Mouse (Mus musculus) testis, postnatal 14 days (tissue): ENCODE data around the gene Klhl5.
A peak's percentile ranks its signal among the peaks of the same experiment; 100 is the strongest.

ENCODE experiments used
- DNase-seq: peaks from one replicate; pipeline ENCODE4 v3.0.0; 2021; ENCODE audit warnings: low spot score

Gene Klhl5

DNA sequence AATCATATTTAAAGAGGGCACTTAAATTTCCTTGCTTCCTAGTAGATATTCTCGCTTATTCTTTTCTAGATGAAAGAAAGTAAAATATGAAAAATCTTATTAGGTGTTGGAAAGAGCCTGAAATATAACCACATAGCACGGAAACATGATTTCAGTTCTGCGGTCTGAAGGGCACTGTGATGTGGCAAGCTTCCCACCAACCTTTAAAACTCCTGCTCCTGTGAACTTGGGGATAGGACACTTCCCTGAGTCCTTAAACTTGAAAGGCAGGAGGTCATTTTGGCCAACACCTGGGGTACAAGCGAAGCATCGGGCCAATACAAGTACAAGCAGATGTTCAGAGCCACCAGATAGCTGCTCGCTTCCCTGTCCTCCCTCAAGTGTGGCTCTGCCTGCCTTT lies 42.4 kb downstream of the Klhl5 start:
- DNase-seq, result no peak

DNA sequence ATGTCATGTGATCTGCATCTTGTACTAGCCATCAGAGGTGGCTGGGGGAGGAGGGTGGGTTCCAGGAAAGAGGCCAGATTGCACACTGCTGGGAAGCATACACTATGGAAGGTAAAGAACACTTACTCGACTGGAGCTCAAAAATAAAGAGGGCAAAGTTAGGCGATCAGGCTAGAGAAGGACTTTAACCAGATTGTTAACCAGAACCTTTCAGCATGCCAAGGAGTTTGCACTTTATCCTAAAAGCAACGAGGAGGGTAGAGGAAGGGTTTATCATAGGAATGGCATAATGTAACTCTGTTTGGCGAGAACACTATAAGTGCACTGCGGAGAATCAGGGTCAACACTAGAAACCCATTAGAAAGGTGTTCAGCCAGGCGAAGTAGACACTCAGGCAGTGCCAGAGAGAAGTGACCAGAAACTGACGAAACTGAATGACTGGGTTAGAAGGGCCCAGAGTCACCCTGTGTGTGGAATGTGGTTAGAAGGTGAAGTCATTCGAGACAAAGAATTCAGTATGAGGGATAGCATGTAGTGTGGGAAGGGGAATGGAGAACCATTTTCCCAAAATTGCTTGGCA lies 43.1 kb downstream of the Klhl5 start:
- no peak for DNase-seq

DNA sequence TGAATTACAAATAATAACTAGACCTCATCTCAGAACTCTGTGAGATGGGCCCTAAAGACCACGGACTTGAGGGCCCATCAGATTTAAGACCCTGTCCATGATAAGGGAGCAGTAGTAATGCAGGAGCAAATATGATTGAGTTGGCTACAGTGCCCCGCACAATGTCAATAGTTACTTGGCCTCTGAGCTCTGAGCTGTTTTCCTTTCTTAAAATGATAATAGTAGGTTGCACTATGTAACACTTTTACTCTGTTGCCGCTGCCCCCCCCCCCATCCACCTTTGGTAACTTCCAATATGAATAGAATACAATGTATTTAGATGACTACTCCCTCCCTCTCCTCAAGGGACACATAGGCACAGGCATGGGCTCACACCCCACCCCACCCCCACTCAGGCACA lies 43.9 kb downstream of the Klhl5 start:
- no peak for DNase-seq

DNA sequence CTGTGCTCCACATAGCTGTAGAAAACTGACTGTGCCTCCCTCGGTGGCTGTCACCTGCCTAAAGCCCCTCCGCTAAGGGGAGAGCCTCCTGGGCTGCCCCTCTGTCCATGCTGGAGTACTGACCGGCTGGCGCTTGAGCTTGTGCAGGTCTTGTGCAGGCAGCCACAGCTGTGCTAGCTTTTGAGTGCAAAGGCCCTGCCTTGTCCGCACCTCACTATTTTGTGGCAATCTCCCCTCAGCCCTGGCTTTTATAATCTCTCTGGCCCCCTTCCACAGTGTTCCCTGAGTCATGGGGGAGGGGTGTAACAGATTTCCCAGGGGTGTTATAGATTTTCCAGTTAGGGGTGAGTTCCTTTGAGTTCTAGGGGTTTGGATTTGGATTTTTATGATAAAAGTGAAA lies 44.4 kb downstream of the Klhl5 start:
- no peak for DNase-seq

DNA sequence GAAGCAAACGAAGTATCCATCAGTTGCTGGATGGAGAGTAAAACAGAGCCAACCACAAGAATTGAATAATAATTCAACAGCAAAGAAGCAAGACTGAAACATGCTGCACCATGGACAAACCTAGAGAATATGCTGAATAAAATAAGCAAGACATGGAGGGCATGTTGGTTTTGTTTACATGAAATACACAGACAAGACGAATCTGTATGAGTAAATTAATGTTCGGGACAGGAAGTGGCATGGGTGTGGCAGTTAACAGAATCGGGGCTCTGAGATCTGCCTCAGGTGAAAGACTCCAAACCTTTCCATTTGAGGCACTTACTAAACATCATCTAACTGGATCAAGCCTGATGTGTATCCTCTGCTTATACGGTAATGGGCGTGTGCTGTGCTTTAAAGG lies 46.9 kb downstream of the Klhl5 start:
- no peak for DNase-seq

DNA sequence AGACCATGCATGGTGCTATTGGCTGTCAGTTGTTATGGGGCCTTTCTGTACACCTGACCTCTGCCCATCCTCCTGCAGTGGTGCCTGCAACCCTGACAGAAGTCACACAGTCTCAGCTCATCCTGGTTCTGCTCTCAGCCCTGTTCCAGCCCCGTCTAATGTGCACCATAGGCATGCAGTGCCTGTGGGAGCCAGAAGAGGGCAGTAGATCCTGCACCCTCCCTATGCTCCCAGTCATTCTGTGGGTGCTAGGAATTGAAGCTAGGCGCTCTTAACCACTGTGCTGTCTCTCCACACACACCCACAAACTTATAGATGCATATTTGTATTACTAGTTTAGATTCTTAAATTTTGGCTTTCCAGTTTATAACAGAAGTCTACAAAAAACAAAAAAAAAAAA lies 49.5 kb downstream of the Klhl5 start:
- DNase-seq, result no peak

DNA sequence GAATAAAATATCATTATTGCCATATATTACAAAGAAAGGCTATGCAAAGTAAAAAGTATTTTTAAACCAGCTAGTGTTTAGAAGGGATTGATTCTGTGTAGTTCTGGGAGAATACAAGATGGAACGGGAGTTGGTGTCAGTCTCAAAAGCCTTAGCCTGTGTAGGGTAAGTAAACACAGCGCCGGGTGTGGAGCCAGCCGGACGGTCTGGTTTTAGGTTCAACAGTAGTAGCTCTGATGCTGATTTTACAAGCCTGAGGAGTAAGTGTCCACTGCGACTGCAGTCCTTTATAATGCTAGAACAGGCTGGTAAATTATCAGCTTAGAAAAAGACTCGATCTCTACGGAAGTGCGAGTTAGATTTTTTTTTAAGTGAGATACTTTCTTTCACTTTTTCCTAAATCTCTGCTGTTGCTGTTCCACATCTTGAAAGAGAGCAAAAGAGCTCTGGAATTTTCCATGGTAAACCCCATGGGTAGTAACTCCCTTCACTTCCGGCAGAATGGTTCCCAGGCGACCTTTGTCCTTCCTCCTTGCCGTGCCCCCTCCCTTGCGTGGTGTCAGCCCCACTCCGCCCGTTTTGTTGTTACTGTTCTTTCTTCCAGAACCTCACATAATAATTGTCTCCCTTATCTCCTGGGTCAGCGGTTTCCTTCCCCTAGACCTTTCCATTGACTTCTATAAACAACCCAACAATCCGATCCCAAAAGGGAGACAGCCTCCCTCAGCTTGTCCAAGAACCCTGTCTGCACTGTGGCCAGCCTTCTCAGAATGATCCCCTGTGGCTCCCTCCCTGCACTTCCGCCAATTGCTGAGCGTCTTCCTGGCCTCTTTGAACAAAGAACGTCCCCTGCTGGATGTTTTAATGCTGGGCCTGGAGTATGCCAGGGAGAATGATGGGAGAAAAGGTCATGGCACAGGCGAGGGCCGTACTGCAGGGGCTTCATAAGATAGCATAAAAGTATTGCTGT lies 50.4 kb downstream of the Klhl5 start:
- DNase-seq, result no peak

DNA sequence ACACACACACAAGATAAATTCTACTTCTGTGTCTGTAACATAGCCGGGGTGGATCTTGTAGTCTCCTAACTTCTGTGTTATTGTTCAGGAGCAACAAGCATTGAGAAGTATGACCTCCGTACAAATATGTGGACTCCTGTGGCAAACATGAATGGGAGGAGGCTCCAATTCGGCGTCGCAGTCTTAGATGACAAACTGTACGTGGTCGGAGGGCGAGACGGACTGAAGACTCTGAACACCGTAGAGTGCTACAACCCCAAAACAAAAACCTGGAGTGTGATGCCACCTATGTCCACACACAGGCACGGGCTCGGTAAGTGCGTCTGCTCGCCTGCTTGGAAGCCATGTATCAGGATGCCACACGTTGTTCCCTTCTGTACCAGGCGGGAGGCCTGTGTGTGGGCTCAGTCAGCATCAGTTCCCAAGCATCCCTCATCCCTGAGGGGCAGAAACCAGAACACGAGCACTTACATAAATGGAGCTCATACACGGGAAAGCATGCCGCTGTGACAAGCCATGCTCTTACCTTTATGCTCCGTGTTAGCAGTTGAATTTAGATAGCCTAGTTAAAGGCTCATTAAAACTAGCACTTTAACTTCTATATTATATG lies 51.5 kb downstream of the Klhl5 start:
- no peak for DNase-seq

DNA sequence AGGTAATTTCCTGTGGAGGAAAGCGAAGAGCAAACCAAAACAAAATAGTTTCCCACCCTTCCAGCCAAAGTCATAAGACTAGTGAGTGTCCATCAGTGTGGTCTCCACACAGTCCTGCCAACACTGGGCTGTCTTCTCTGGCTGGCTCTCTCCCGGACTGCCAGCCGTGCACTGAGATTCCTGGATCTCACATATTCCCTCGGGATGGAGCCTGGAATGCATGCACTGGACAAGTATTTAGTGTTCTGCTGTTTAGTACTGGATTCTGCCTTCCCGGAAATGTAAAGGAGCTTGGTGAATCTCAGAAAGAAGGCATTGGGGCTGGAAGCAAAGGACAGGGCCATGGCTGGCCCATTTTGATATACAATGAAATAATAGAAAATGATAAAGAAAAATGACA lies 55.7 kb downstream of the Klhl5 start:
- no peak for DNase-seq

DNA sequence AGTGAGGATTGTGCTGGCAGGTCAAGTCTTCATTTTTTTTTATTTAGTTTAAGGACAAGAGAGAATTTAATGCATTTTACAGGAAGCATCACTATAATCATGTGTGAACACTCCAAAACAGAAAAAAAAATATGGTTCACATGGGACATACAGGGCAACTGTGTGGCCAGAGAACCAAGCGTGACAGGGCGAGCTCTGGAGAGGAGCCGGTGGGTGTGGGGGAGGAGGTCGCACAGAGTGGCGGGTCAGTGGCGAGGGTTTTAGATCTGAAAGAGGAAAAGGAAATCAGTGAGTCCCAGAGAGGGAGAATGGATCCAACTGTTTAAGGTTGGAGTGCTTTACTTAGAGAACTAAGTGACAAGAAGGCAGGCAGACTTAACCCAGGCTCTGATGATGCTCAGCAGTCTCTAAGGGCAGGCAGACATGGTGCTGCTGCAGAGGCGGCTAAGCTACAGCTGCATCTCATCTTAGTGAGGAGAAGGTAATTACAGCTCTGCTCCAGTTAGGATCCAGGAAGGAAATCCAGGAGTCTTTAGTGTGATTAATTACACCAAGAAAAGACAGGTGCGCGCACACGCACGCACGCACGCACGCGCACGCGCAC lies 56.3 kb downstream of the Klhl5 start:
- no peak for DNase-seq

DNA sequence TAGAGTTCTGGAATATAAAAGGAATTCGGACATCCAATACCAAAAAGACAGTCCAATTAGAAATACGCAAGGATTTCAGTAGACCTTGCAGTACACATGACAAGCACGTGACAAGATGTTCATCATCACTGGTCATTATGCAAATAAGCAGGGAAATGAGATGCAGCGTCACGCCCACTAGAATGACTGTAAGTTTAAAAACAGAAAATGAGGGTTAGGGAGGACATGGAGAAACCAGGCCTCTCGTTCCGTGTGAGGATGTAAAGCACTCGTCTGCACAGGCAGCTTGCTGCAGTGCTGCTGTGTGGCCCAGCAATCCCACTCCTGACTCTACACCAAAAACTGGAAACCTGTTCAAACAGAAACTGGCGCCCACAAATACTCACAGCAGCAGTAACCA lies 62.9 kb downstream of the Klhl5 start:
- DNase-seq, result no peak

DNA sequence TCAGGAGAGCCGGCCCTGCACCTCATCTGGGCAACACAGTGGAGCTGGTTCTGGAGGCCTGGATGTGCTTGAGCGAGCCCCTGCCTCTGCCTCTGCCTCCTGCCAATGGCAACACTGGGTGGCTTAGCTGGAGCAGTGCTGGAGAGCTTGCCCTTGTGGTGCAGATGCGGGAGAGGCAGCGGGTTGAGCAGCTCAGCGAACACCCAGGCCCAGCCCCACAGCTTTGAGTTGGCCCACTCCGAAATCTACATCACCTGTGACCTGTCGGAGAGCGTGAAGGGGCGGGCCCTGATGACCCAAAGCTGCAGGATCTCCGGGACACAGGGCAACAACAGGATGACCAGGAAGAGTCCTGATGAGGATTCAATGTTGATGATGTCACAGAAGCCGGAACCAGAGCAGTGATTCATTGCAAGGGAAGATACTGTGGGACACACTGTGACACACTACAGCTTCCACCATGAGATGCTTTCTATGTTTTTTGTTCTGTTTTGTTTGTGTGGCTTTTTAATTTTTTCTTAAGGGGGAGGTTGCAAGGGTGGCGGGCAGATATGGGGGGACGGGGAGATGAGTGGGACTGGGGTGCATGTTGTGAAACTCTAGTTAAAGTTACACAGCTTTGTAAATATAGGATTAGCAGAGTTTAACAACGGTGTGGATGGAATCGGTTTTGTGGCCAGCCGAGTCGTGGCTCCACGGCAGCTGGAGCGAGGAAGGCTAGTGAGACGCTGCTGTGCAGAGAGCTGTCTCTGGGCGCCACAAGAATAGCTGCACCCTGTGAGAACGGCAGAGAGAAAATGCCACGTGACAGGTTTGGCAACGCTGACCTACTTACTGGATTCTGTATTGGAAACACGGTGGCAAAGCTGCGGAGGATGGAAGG lies 67.9 kb downstream of the Klhl5 start:
- no peak for DNase-seq

DNA sequence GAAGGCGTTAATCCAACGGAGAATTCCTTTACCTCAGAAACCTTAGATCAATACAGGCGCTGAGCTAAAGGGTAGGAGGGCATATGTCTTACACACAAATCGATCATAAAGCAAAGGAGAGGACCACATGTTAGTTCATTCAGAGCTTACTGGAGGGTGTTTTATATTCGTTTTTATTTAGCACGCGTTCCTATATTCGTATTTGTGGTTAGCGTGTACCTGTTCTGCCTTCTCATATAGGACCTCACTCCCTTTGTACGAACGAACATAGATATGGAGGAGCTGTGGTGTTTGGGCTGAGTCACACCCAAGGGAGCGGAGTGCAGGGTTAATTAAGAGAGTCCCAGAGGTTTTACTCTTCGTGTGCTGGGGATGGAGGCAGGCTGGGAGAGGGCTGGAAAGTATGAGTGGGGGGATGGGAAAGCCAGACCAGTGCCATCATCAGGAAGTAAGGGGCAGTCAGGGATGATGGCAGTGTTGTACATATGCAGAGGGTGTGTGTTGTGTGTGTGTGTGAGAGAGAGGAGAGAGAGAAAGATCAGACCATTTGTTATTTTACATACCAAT lies 68.7 kb downstream of the Klhl5 start:
- no peak for DNase-seq

DNA sequence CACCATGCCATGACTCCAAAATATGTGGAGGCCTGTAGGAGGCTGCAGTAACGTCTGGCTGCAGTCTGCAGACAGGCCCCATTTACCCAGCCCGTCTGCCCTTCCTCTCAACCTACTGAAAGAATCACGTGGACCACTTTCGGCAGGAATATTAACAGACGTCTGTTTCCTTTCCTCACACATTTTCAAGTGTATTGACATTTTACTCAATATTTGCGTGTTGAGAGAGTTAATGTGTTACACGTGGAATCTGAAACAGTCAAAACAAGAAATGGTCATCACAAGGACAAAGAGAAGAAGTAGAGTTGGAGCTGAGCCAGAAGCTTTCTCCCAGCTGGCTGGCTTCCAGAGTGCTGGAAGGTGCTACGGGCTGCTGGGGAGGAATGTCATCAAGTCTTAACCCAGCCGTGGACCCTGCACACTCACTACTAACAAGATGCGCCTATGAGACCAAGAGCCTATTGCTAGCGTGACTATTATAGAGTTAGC lies 69.7 kb downstream of the Klhl5 start:
- no peak for DNase-seq

DNA sequence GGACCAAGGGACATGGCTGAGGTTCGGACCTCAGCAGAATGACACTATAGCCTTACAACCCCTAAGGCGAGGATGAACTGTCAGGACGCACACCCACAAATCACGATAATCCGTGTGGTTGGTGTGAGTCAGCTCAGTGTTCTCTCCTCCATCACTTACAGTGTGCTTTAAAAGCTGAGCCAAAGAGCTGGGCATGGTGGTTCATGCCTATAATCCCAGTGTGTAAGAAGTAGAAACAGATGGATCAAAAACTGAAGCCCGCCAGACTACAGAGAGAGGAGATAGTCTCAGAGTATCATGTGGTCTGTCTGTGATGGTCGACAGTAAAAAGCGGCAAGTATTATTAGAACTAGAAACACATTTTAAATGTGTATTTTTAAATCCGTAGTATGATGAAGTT lies 71.1 kb downstream of the Klhl5 start:
- DNase-seq, result no peak

DNA sequence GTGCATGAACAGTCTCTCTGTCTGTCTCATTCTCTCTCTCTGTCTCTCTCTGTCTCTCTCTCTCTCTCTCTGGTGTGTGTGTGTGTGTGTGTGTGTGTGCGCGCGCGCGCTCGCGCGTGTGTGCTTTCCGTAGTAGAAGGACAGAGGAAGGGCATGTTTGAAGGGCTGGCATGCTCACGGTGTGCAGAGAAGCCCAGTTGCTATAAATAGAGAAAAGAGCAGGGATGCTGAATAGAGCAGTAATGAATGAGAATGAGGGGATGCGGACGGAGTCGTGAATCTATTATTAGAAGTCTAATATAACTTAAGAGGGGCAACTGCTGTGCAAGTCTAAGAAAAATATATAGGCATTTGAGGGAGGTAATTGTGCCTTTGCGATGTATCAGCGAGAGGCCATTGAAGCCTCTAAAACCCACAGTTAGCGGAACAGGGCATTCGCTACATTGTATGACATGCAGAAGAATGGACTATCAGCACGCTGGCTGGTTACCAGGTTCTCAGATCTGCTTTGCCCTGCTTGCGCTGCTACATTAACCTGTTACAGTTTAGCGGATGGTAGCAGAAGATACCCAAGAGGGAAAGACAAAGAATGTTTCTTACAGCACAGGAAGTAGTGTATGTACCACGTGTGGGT lies 73.9 kb downstream of the Klhl5 start:
- peak; percentile 82 for DNase-seq

DNA sequence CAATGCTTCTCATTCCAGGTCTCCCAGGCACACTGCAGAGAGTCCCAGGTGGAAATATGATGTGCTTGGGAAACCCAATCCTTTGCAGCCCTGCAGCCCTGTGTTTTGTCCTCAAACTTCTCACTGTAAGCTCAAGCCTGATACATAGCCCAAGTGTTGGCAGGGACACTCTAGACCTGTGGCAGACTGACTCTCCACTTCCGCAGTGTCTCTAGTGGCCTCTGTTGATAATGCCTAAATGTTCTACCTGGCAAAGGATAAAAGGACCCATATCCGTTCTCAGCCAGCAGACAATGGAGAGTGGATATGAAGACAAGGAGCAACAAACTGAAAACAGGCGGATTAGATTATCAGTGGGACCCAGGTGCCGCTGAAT lies 74.4 kb downstream of the Klhl5 start:
- DNase-seq, result no peak

DNA sequence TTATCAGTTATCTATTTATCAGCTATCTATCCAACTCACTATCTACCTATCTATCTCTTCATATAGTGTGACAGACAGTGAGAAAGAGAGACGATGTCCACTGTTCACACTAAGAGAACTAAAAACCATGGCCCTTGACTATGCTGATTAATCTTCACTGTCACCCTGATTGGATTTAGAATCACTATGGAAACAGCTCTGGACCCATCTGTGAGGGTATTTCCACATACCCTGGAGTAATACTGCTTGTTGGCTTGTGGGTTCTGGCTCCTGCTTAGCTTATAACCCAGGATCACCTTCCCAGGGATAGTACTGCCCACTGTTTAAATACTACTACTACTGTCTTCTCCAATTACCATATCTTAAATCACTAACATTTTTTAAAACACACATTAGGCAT lies 74.9 kb downstream of the Klhl5 start:
- DNase-seq, result no peak

DNA sequence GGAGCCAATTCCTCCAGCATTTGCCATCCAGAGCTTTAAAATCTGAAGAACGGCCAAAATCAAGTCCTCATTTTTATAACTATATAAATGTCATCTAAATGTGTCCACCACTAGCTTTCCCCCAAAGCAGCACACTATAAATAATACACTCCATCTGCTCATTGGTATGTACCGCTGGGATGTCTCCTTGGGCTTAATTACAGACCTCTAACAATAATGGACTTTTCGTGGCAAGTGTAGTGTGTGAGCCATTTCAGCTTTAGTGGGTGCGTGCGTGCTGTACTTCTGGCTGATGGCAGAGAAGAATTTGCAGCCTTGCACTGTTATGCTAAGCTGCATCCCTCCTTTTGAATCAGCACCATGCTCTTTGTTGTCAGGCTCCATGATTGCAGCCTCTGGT lies 84.3 kb downstream of the Klhl5 start:
- DNase-seq, result no peak

DNA sequence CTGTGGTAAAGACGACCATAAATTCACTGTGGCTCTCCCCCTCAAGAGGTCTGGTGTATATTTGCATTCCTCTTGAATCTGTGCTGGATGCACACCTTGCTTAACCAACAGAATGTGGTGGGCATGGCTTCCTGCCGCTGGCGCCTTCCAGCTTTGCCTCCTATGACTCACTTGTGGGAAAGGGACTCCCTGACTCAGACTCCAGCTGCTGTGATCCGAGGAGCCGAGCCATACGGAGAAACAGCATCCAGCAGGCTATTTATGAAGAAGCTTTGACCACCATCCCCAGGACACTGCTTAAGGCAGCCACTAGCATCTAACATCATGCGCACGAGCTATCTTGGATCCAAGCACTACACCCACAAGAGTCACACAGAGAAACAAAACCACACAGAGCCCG lies 87.1 kb downstream of the Klhl5 start:
- no peak for DNase-seq
